Mouse (Mus musculus) brain, embryonic 14.5 days (tissue): ENCODE data around the gene Zfp874a. TPM values are rescaled to one million over a fixed set of nuclear protein-coding genes. Genes with fewer than 3 reads are reported as not detected.
"Not testable (repeated sequence)": the region's sequence is repeated elsewhere in the genome, so short reads cannot be mapped to it uniquely, and the experiment has no call there.

Experiments
- DNase-seq: peaks from one replicate; pipeline ENCODE4 v3.0.0-alpha.2; 2011; ENCODE audit warnings: low read depth
- CTCF ChIP-seq: fragments of 200-500 bp; IDR thresholded peaks from 2 replicates; pipeline ENCODE4 v1.5.1; 2012; ENCODE audit warnings: inconsistent platforms, mild to moderate bottlenecking, moderate library complexity, borderline replicate concordance; ENCODE audit not compliant: insufficient read depth, insufficient read length; ENCODE audit errors: extremely low read depth
- POLR2A ChIP-seq: fragments of 200-500 bp; IDR thresholded peaks from 2 replicates; pipeline ENCODE4 v1.6.1; 2012; ENCODE audit warnings: mild to moderate bottlenecking, inconsistent platforms, borderline replicate concordance; ENCODE audit not compliant: poor library complexity, insufficient read depth, insufficient read length, severe bottlenecking; ENCODE audit errors: extremely low read depth
- polyA plus RNA-seq: library from polyadenylated mRNA; depleted of rRNA; stranded (reverse); fragments of >200 nt; gene quantifications from 2 replicates; pipeline ENCODE4 v1.2.3, GENCODE M21; 2012; rRNA removed

Gene Zfp874a
- polyA plus RNA-seq: 3.1 and 3.3 TPM in 2 replicates

GRCm38 (mm10) chr13:67451172-67452020 lies at the start of gene Zfp874a:
Gene Zfp874a (minus strand): TSS chr13:67451624.
- TF ChIP-seq POLR2A (no peak), CTCF (no peak)

GRCm38 (mm10) chr13:67500908-67501307 lies 49.5 kb upstream of the Zfp874a start:
- DNase-seq: no peak
- no peak for TF ChIP-seq POLR2A
- no peak for TF ChIP-seq CTCF

More at GRCm38 (mm10) chr13:67451172-67452020, at the start of gene Zfp874a:
- peak; percentile 95 for DNase-seq

DNA sequence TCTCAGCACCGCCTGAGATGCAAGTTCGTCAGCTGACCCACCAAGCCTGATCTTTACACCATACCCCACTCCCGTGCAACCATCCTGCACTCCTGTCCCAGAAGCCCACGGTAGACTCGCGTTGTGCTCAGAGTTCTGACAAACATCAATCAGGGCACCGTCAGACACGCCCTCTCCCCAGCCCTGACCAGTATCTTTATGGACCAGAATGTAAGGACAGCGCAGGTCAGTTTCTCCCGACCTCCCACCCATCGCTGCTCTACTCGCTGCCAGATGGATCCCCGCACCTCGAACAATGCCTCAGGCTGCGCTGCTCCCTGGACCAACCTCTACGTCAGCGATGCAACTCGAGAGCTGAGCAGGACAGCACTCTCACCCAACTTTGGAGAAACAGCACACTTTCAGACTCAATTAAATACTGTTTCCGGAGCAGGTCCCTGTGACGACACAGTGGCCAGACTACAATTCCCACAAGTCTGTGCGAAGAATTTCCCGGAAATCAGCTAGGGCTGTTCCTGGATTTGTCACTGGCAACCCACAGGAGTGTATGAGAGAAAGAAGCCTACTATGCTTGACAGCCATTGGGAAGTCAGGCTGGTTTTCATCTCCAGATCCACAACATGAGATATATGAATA lies 48.8 kb upstream of the Zfp874a start, which contains the start of gene Zfp58:
Zfp58 (minus strand) TSS at position 472 of the 636 bp plus-strand sequence.
- TF ChIP-seq POLR2A: no peak
- TF ChIP-seq CTCF: no peak

GRCm38 (mm10) chr13:67495631-67496030 lies 44.2 kb upstream of the Zfp874a start:
- DNase-seq: no peak
- TF ChIP-seq CTCF (no peak), POLR2A (no peak)

More for the DNA sequence above, 48.8 kb upstream of the Zfp874a start, which contains the start of gene Zfp58:
- peak; percentile 97 for DNase-seq

- no peak for DNase-seq
- TF ChIP-seq POLR2A: no peak
- no peak for TF ChIP-seq CTCF
These were observed 33.0 kb upstream of the Zfp874a start for GRCm38 (mm10) chr13:67484424-67484811.

- TF ChIP-seq CTCF (no peak), POLR2A (no peak)
- DNase-seq: peak; percentile 96
These were observed 32.4 kb upstream of the Zfp874a start, which contains the start of gene Zfp874b for GRCm38 (mm10) chr13:67483625-67484423. Gene Zfp874b (minus strand): TSS chr13:67484258.

DNA sequence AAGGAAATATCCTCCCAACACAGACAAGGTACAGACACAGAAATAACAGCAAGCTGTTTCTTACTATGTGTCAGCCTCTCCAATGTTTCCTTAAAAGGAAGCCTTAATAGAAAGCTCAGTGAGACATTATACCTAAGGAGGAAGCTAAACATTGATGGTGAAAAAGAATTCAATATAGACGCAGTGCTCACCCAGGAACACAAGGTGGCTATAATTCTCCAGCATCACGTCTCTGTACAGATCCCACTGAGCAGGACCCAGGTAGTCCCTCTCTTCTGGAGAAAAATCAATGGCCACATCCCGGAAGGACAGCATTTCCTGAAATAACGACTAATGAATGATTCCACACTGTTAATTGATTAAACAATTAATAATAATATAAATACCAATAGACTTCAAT lies 30.1 kb upstream of the Zfp874a start:
- DNase-seq: no peak
- no peak for TF ChIP-seq POLR2A
- TF ChIP-seq CTCF: peak; percentile 11; the same call in 1 of the 2 replicates

DNA sequence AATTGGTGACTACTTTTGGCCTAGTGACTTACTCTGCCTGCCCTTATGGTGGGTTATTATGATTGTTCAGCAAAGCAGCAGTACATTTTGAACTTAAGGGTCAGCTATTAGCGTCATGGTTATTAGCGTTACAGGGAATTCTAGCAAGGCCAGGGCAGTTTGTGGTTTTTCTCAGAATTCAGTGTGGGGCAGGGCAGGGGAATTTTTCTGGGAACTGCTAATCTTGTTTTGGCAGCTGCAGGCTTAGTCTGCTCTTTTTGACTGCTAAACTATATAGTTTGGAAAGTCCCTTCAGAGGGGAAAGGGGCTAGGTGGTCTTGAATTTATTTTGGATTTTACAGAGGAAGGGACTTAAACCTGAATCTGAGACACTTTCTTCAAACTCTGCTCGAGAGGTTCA lies 17.9 kb upstream of the Zfp874a start:
- DNase-seq: no peak
- TF ChIP-seq POLR2A: no peak
- no peak for TF ChIP-seq CTCF

DNA sequence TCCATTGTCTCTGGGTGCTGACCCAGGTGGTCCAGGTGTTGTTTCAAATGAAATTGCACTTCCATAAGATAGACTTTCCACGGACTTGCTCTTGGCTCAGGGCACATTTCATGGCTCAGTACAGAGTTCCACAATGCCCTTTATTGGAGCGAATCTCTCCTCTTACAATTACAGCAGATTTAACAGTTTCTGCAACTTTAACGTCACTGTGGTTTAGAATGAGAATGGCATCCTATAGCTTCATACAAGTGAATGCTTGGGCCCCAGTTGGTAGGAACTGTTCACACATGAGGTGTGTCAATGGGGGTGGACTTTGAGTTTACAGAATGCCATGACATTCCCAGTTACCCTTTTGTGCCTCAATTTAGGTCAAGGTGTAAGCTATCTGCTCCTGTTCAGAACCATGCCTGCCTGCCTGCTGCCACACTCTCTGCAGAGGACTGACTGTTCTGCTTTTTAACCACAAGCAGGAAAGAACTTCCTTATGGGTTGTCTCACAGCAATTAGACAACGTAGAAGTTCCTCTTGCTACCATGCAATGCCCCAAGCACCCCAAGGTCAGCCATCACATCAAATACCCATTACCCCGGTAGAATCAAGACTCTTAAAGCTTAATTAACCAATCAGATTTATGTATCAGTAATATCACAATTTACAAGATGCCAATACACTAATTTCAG lies 12.2 kb upstream of the Zfp874a start:
- DNase-seq: not testable (repeated sequence)

DNA sequence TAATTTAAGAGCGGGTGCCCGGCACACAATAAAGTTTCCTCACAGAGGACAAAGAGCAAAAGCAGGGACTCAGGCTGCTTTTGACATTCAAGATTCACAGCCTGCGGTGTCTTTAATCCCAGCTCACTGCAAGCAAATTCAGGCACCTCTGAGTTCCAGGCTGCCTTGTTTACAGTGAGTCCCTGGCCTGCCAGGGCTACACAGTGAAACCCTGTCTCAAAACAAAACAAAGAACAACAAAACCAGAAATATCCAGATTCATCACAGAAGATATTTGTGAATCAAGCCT lies 541 bp upstream of the Zfp874a start:
- no peak for DNase-seq

DNA sequence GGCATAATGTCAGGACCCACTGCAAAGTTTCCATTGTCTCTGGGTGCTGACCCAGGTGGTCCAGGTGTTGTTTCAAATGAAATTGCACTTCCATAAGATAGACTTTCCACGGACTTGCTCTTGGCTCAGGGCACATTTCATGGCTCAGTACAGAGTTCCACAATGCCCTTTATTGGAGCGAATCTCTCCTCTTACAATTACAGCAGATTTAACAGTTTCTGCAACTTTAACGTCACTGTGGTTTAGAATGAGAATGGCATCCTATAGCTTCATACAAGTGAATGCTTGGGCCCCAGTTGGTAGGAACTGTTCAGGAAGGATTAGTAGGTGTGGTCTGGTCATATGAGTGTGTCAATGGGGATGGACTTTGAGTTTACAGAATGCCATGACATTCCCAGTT lies 14.3 kb downstream of the Zfp874a start:
- DNase-seq: not testable (repeated sequence)

More for the DNA sequence above, 541 bp upstream of the Zfp874a start:
- TF ChIP-seq POLR2A (no peak), CTCF (no peak)
